Mouse (Mus musculus) hindbrain, embryonic 14.5 days (tissue): ENCODE measurements around the gene Icos. TPM values are rescaled to one million over a fixed set of nuclear protein-coding genes. Genes with fewer than 3 reads are reported as not detected.

Source experiments
- ATAC-seq: fragments of 200-750 bp; cut with Nextera tagmentation; 2 replicates; pipeline ENCODE4 v1.8.0; 2017; ENCODE audit warnings: moderate number of reproducible peaks, mild to moderate bottlenecking, moderate TSS enrichment, moderate library complexity; ENCODE audit not compliant: low FRiP score
- DNase-seq: peaks from one replicate; pipeline ENCODE4 v3.0.0-alpha.2; 2015; ENCODE audit warnings: low spot score
- H3K27ac ChIP-seq: fragments of 300-500 bp; sonication (generic); 2 replicates; pipeline ENCODE4 v1.5.1; 2014; ENCODE audit warnings: mild to moderate bottlenecking, moderate library complexity
- H3K27me3 ChIP-seq: fragments of 300-500 bp; sonication (generic); 2 replicates; pipeline ENCODE4 v1.6.1; 2014; ENCODE audit warnings: mild to moderate bottlenecking, low read length, mixed read lengths; ENCODE audit not compliant: control insufficient read depth, insufficient read depth
- H3K36me3 ChIP-seq: fragments of 300-500 bp; sonication (generic); replicated peaks from 2 replicates; pipeline ENCODE4 v1.6.1; 2014; ENCODE audit not compliant: control insufficient read depth, insufficient read depth
- H3K4me1 ChIP-seq: fragments of 300-500 bp; sonication (generic); replicated peaks from 2 replicates; pipeline ENCODE4 v1.6.1; 2014; ENCODE audit warnings: antibody characterized with exemption, low read length, mixed read lengths; ENCODE audit not compliant: control insufficient read depth, insufficient read depth
- H3K4me2 ChIP-seq: fragments of 300-500 bp; sonication (generic); replicated peaks from 2 replicates; pipeline ENCODE4 v1.6.1; 2014; ENCODE audit warnings: mild to moderate bottlenecking, moderate library complexity
- H3K4me3 ChIP-seq: fragments of 300-500 bp; sonication (generic); replicated peaks from 2 replicates; pipeline ENCODE4 v1.5.1; 2014; ENCODE audit warnings: mild to moderate bottlenecking, low read length
- H3K9ac ChIP-seq: fragments of 300-500 bp; sonication (generic); 2 replicates; pipeline ENCODE4 v1.6.1; 2014
- H3K9me3 ChIP-seq: fragments of 300-500 bp; sonication (generic); 2 replicates; pipeline ENCODE4 v1.6.1; 2016; ENCODE audit warnings: low read length; ENCODE audit not compliant: control insufficient read depth
- WGBS: fragments of 180-500 bp; shearing (Covaris S2); extraction: QIAGEN DNeasy Blood & Tissue Kit; methylation state at CpG from one replicate; pipeline ENCODE4 v1.1.7; 2014; 5-methylcytosine and 5-hydroxymethylcytosine counted together
- polyA plus RNA-seq: library from polyadenylated mRNA; unstranded; fragments of >200 nt; fragmentation: Nextera tagmentation; extraction: Ambion mirVana; gene quantifications from 2 replicates; pipeline ENCODE4 v1.2.1, GENCODE M21; 2014

The Icos gene
- polyA plus RNA-seq, 1 experiment from 2014 or later: 0.19 TPM

- H3K4me1 ChIP-seq: no peaks in the 10 kb centered on the region
- H3K4me3 ChIP-seq: no peak overlapping the region
- no peaks in the 10 kb centered on the region for H3K36me3 ChIP-seq
- ATAC-seq: no peak
- DNase-seq: no peak
- WGBS: 85% methylated on average over 1 of the region's 1 CpGs
- no peak overlapping the region for H3K27ac ChIP-seq
- H3K9me3 ChIP-seq: no peaks in the 10 kb centered on the region
- no peak overlapping the region for H3K9ac ChIP-seq
- no peaks in the 10 kb centered on the region for H3K27me3 ChIP-seq
- no peak overlapping the region for H3K4me2 ChIP-seq
Measured at GRCm38 (mm10) chr1:60958287-60958686, 19.4 kb upstream of the Icos start.

GRCm38 (mm10) chr1:60959246-60959645 is 18.5 kb upstream of the Icos start:
- Histone ChIP-seq H3K4me3 (no peak overlapping the region), H3K27ac (no peak overlapping the region), H3K36me3 (no peaks in the 10 kb centered on the region), H3K4me2 (no peak overlapping the region), H3K9me3 (no peaks in the 10 kb centered on the region), H3K9ac (no peak overlapping the region), H3K4me1 (no peaks in the 10 kb centered on the region), H3K27me3 (no peaks in the 10 kb centered on the region)
- ATAC-seq (no peak), DNase-seq (no peak)
- 93% methylated on average over 4 of the region's 4 CpGs for WGBS

GRCm38 (mm10) chr1:60960451-60960850 is 17.3 kb upstream of the Icos start:
- DNase-seq (no peak), ATAC-seq (no peak)
- Histone ChIP-seq H3K4me1 (no peaks in the 10 kb centered on the region), H3K4me2 (no peak overlapping the region), H3K27me3 (no peaks in the 10 kb centered on the region), H3K36me3 (no peaks in the 10 kb centered on the region), H3K9ac (no peak overlapping the region), H3K27ac (no peak overlapping the region), H3K4me3 (no peak overlapping the region), H3K9me3 (no peaks in the 10 kb centered on the region)
- WGBS: 84% methylated on average over 11 of the region's 11 CpGs

- H3K9me3 ChIP-seq: no peaks in the 10 kb centered on the region
- H3K27me3 ChIP-seq: no peaks in the 10 kb centered on the region
- no peaks in the 10 kb centered on the region for H3K4me1 ChIP-seq
- H3K4me2 ChIP-seq: no peak overlapping the region
- H3K4me3 ChIP-seq: no peak overlapping the region
- no peak overlapping the region for H3K27ac ChIP-seq
- ATAC-seq: peak; percentile 55; the same call in 1 of the 2 replicates
- 28% methylated on average over 4 of the region's 4 CpGs for WGBS
- DNase-seq: peak; percentile 85
- H3K36me3 ChIP-seq: no peaks in the 10 kb centered on the region
- no peak overlapping the region for H3K9ac ChIP-seq
Measured at GRCm38 (mm10) chr1:60961080-60961479, 16.6 kb upstream of the Icos start.

- H3K4me1 ChIP-seq: no peaks in the 10 kb centered on the region
- no peak overlapping the region for H3K4me2 ChIP-seq
- 90% methylated on average over 4 of the region's 4 CpGs for WGBS
- ATAC-seq (no peak), DNase-seq (no peak)
- no peak overlapping the region for H3K27ac ChIP-seq
- H3K4me3 ChIP-seq: no peak overlapping the region
- H3K36me3 ChIP-seq: no peaks in the 10 kb centered on the region
- H3K9me3 ChIP-seq: no peaks in the 10 kb centered on the region
- no peaks in the 10 kb centered on the region for H3K27me3 ChIP-seq
- no peak overlapping the region for H3K9ac ChIP-seq
Measured at GRCm38 (mm10) chr1:60962095-60962494, 15.6 kb upstream of the Icos start.

GRCm38 (mm10) chr1:60967521-60967920 is 10.2 kb upstream of the Icos start:
- Histone ChIP-seq H3K36me3 (no peaks in the 10 kb centered on the region), H3K9ac (no peak overlapping the region), H3K4me1 (no peaks in the 10 kb centered on the region), H3K9me3 (no peaks in the 10 kb centered on the region), H3K27ac (no peak overlapping the region), H3K4me2 (no peak overlapping the region), H3K27me3 (no peaks in the 10 kb centered on the region), H3K4me3 (no peak overlapping the region)
- 38% methylated on average over 2 of the region's 2 CpGs for WGBS
- no peak for DNase-seq
- no peak for ATAC-seq

- WGBS: 81% methylated on average over 1 of the region's 1 CpGs
- Histone ChIP-seq H3K27ac (no peak overlapping the region), H3K27me3 (no peaks in the 10 kb centered on the region), H3K9ac (no peak overlapping the region), H3K4me2 (no peak overlapping the region), H3K4me1 (no peaks in the 10 kb centered on the region), H3K4me3 (no peak overlapping the region), H3K9me3 (no peaks in the 10 kb centered on the region), H3K36me3 (no peaks in the 10 kb centered on the region)
- DNase-seq: no peak
- ATAC-seq: no peak
Measured at GRCm38 (mm10) chr1:60970846-60971245, 6.9 kb upstream of the Icos start.

GRCm38 (mm10) chr1:60974221-60974620 is 3.5 kb upstream of the Icos start:
- ATAC-seq (no peak), DNase-seq (no peak)
- Histone ChIP-seq H3K9me3 (no peaks in the 10 kb centered on the region), H3K27me3 (no peaks in the 10 kb centered on the region), H3K4me1 (no peaks in the 10 kb centered on the region), H3K4me3 (no peak overlapping the region), H3K27ac (no peak overlapping the region), H3K4me2 (no peak overlapping the region), H3K36me3 (no peaks in the 10 kb centered on the region), H3K9ac (no peak overlapping the region)
- 91% methylated on average over 3 of the region's 3 CpGs for WGBS

GRCm38 (mm10) chr1:60975646-60976294 is 2.0 kb upstream of the Icos start:
- Histone ChIP-seq H3K27me3 (no peaks in the 10 kb centered on the region), H3K27ac (no peak overlapping the region), H3K9ac (no peak overlapping the region), H3K9me3 (no peaks in the 10 kb centered on the region), H3K4me3 (no peak overlapping the region), H3K4me1 (no peaks in the 10 kb centered on the region), H3K36me3 (no peaks in the 10 kb centered on the region), H3K4me2 (no peak overlapping the region)
- WGBS: 91% methylated on average over 5 of the region's 5 CpGs
- ATAC-seq (no peak), DNase-seq (no peak)
